Comparison of ENCODE assay signal across 16 mouse cellular contexts in the genomic region with DNA sequence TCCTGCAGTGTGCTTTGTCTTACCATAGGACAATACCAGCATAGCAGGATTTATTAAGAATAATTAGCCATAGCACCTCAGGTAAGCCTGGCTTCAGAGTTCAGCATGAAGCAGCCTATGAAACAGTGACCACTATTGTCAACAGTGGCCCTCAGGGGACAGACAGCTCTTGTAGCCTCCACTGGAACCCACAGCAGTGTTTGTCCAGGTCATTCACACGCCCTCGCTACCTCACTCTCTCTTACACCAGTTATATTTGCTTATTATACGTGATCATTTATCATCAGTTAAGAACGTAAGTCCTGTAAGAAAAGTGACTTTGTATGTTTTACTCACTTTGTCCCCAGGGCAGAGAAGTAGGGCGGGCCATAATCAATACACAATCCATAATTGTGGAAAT.
DNase-seq lines count a peak whose midpoint lies in the region; ATAC-seq and TF ChIP-seq lines count a peak whose summit lies in the region.
"Had no signal": no experiment of that assay in that cellular context is flagged by ENCODE, and none has a peak within 500 bp of the region (broad histone marks: within the 10 kb centered on the region; RNA-seq: fewer than 3 reads in every experiment).

No protein-coding gene starts in this region.

- no peak overlapping the region for H3K4me3 ChIP-seq in heart, embryonic 10.5 days
- no peak overlapping the region for H3K4me3 ChIP-seq in heart, embryonic 11.5 days (ENCODE audit: low read depth, low read length)
- H3K4me3 ChIP-seq in lung, embryonic 14.5 days (ENCODE audit: low read depth, low read length), result no peak overlapping the region
- no peak overlapping the region for H3K4me3 ChIP-seq in limb, embryonic 13.5 days
- H3K4me3 ChIP-seq: embryonic facial prominence, embryonic 12.5 days; forebrain, embryonic 15.5 days; heart, adult 2 months; hindbrain, embryonic 12.5 days had no signal

- H3K9ac ChIP-seq in heart, embryonic 11.5 days (ENCODE audit: low read depth, low read length), result no peak overlapping the region
- H3K9ac ChIP-seq in lung, embryonic 14.5 days, result no peak overlapping the region
- H3K9ac ChIP-seq in limb, embryonic 13.5 days, result no peak overlapping the region
- H3K9ac ChIP-seq: embryonic facial prominence, embryonic 12.5 days; forebrain, embryonic 15.5 days; hindbrain, embryonic 12.5 days had no signal

- H3K9me3 ChIP-seq in heart, embryonic 10.5 days, result no peaks in the 10 kb centered on the region
- H3K9me3 ChIP-seq in heart, embryonic 11.5 days (replicated peaks; ENCODE audit: control insufficient read depth, low read length), result no peaks in the 10 kb centered on the region
- H3K9me3 ChIP-seq in lung, embryonic 14.5 days (ENCODE audit: low read depth, low read length), result no peaks in the 10 kb centered on the region
- no peaks in the 10 kb centered on the region for H3K9me3 ChIP-seq in limb, embryonic 13.5 days
- H3K9me3 ChIP-seq: embryonic facial prominence, embryonic 12.5 days; forebrain, embryonic 15.5 days; hindbrain, embryonic 12.5 days had no signal

- H3K27ac ChIP-seq in heart, embryonic 10.5 days, result peak overlapping the region; percentile 56; the same call in 1 of the 2 replicates
- H3K27ac ChIP-seq in heart, embryonic 11.5 days (ENCODE audit: low read depth, low read length), result no peak overlapping the region
- no peak overlapping the region for H3K27ac ChIP-seq in lung, embryonic 14.5 days (ENCODE audit: low read depth)
- peak overlapping the region; percentile 28; the same call in 1 of the 2 replicates for H3K27ac ChIP-seq in limb, embryonic 13.5 days
- H3K27ac ChIP-seq: embryonic facial prominence, embryonic 12.5 days; heart, adult 2 months; hindbrain, embryonic 12.5 days had no signal

- no peaks in the 10 kb centered on the region for H3K27me3 ChIP-seq in heart, embryonic 10.5 days (ENCODE audit: insufficient read depth, poor library complexity, severe bottlenecking)
- no peaks in the 10 kb centered on the region for H3K27me3 ChIP-seq in heart, embryonic 11.5 days (ENCODE audit: control insufficient read depth, insufficient read depth, low read length)
- H3K27me3 ChIP-seq in lung, embryonic 14.5 days (ENCODE audit: insufficient read depth, low read length), result no peaks in the 10 kb centered on the region
- no peaks in the 10 kb centered on the region for H3K27me3 ChIP-seq in limb, embryonic 13.5 days
- H3K27me3 ChIP-seq: embryonic facial prominence, embryonic 12.5 days; forebrain, embryonic 15.5 days; hindbrain, embryonic 12.5 days had no signal

- WGBS in heart, embryonic 10.5 days, result 88% methylated on average over 5 of the region's 5 CpGs
- WGBS in heart, embryonic 11.5 days (ENCODE audit: insufficient replicate concordance), result 84% methylated on average over 5 of the region's 5 CpGs
- 55% methylated on average over 5 of the region's 5 CpGs for WGBS in lung, embryonic 14.5 days
- 88% methylated on average over 5 of the region's 5 CpGs for WGBS in limb, embryonic 13.5 days

- no peak for TF ChIP-seq CTCF in lung, embryonic 14.5 days (IDR thresholded peaks at IDR 0.05; ENCODE audit: low read depth)

- no peak for DNase-seq in heart, embryonic 10.5 days (ENCODE audit: low spot score)
- no peak for DNase-seq in lung, embryonic 14.5 days
- no peak for DNase-seq in lung, postnatal 10 days
- no peak for DNase-seq in adrenal gland, postnatal 10 days
- DNase-seq in kidney, adult 18-20 months, result no peak
- DNase-seq: cerebellum, adult 11-12 months; cerebellum, adult 9-10 months; cerebellum, postnatal 25 days; gastrocnemius, postnatal 10 days had no signal

- no peak overlapping the region for H3K4me2 ChIP-seq in heart, embryonic 11.5 days
- no peak overlapping the region for H3K4me2 ChIP-seq in lung, embryonic 14.5 days
- no peak overlapping the region for H3K4me2 ChIP-seq in limb, embryonic 13.5 days (replicated peaks)
- H3K4me2 ChIP-seq: embryonic facial prominence, embryonic 12.5 days; forebrain, embryonic 15.5 days; hindbrain, embryonic 12.5 days had no signal

- no peaks in the 10 kb centered on the region for H3K36me3 ChIP-seq in heart, embryonic 10.5 days
- no peaks in the 10 kb centered on the region for H3K36me3 ChIP-seq in heart, embryonic 11.5 days (ENCODE audit: control insufficient read depth, insufficient read depth, low read length)
- H3K36me3 ChIP-seq in lung, embryonic 14.5 days (ENCODE audit: insufficient read depth), result no peaks in the 10 kb centered on the region
- no peaks in the 10 kb centered on the region for H3K36me3 ChIP-seq in limb, embryonic 13.5 days
- H3K36me3 ChIP-seq: embryonic facial prominence, embryonic 12.5 days; forebrain, embryonic 15.5 days; hindbrain, embryonic 12.5 days had no signal

- ATAC-seq in heart, embryonic 11.5 days (replicated peaks; ENCODE audit: insufficient number of reproducible peaks, low FRiP score, low TSS enrichment), result no peak
- peak; percentile 2; the same call in 1 of the 2 replicates for ATAC-seq in lung, embryonic 14.5 days (ENCODE audit: insufficient read depth)
- no peak for ATAC-seq in limb, embryonic 13.5 days (ENCODE audit: low FRiP score, low read depth)
- ATAC-seq: forebrain, embryonic 15.5 days; hindbrain, embryonic 16.5 days had no signal

- peaks cover 10% of the 10 kb centered on the region for H3K4me1 ChIP-seq in heart, embryonic 10.5 days
- peaks cover 8% of the 10 kb centered on the region; the same call in 1 of the 2 replicates for H3K4me1 ChIP-seq in heart, embryonic 11.5 days (ENCODE audit: control insufficient read depth, insufficient read depth, low read length)
- H3K4me1 ChIP-seq in lung, embryonic 14.5 days (ENCODE audit: insufficient read depth), result peaks cover 10% of the 10 kb centered on the region; the same call in 1 of the 2 replicates
- peaks cover 14% of the 10 kb centered on the region for H3K4me1 ChIP-seq in limb, embryonic 13.5 days
- H3K4me1 ChIP-seq: forebrain, embryonic 15.5 days had no signal

Comparison
In these comparisons a context has a peak if more than half of its experiments do, and no peak if none do; other contexts are left out.
1. H3K27ac ChIP-seq: peak in heart, embryonic 10.5 days (single experiment) and limb, embryonic 13.5 days (single experiment); none in heart, embryonic 11.5 days (single experiment) and lung, embryonic 14.5 days (single experiment).